Mouse (Mus musculus) Patski (cell line): ENCODE results near the gene Mocs2. TPM values are rescaled to one million over a fixed set of nuclear protein-coding genes. Genes with fewer than 3 reads are reported as not detected.

Source experiments
- ATAC-seq: fragments of 100-300 bp; one replicate; pipeline ENCODE4 v1.8.0; 2021
- CTCF ChIA-PET: fragments of 350-600 bp; sonication (Branson Sonifier 250); formaldehyde crosslinking; loops from one replicate; lab custom pipeline; 2022; ENCODE audit warnings: inconsistent platforms; lab: Charles Lee
- POLR2A ChIA-PET: fragments of 350-600 bp; sonication (Branson Sonifier 250); formaldehyde crosslinking; loops from one replicate; lab custom pipeline; 2022; ENCODE audit warnings: antibody characterized with exemption, inconsistent platforms; lab: Charles Lee
- DNase-seq: peaks from one replicate; pipeline ENCODE4 v3.0.0-alpha.2; 2011; ENCODE audit warnings: low read depth, low spot score
- H3K27me3 ChIP-seq: fragments of 371-371 bp; one replicate; pipeline ENCODE4 v1.5.1; 2021
- CTCF ChIP-seq: fragments of 100-300 bp; IDR thresholded peaks from one replicate; pipeline ENCODE4 v1.5.1; 2021
- in situ Hi-C: fragments of 300-500 bp; cut with MboI; formaldehyde crosslinking; loops from 3 replicates; pipeline ENCODE4 v1.11.1; 2018; ENCODE audit warnings: low pct_unique_long_range_greater_than_20kb, mixed read lengths
- polyA plus RNA-seq: library from polyadenylated mRNA; unstranded; gene quantifications from one replicate; pipeline ENCODE4 v1.2.3, GENCODE M21; 2021

Mocs2 gene
- polyA plus RNA-seq: 84.8 TPM

DNA sequence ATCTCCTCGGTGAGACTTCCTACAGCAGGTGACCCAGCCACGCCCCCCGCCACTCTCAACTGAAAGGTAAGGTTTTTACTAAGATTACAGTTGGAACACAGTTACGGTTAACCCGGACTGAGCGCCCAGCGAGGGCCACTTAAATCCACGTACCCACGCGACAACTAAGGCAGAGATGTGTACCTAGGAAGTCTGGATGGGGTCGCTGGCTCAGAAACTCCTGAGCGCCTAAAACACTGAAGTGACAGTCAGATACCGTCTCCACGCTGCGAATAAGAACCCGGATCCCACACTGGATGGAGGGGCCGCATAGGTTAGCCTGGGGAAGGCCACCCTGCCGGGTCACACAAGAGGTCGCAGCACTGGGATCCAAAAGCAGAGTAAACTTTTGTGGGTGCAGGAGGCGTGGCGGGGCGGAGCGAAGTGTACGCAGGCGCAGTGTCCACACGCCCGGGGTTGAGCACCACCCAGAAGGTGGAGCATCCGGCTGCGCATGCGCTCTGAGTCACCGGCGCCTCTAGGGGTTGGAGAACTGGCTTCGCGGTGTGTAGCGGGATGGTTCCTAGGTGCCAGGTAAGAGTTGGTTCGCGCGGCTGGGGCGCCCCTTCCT, at the start of gene Mocs2:
Gene Mocs2, plus strand, starts transcription at position 486 of the 610 bp plus-strand sequence.
- no peak for DNase-seq
- no peak for TF ChIP-seq CTCF
- peak; percentile 93 for ATAC-seq
- H3K27me3 ChIP-seq: no peaks in the 10 kb centered on the region
- in situ Hi-C loops: no loop called here
- CTCF ChIA-PET: no interaction called here
- POLR2A ChIA-PET: no interaction called here

- DNase-seq: peak; percentile 4
- ATAC-seq: no peak
- no peaks in the 10 kb centered on the region for H3K27me3 ChIP-seq
- CTCF ChIA-PET: interaction anchor here (0.9 to 1.5 kb wide), 6 partner anchors 35 to 1151 kb away, joined by 3 to 5 read pairs (median 3); no protein-coding TSS in a partner anchor
- TF ChIP-seq CTCF: peak; percentile 45
- in situ Hi-C loops: loop anchor here (5.0 to 25.0 kb wide), 5 partner anchors 477 to 1529 kb away; no protein-coding TSS in a partner anchor
- POLR2A ChIA-PET: no interaction called here
Observed at GRCm38 (mm10) chr13:114791511-114791910, 26.5 kb upstream of the Mocs2 start.

- peak; percentile 20 for DNase-seq
- peak; percentile 78 for TF ChIP-seq CTCF
- peak; percentile 44 for ATAC-seq
- ChIA-PET POLR2A (no interaction called here), CTCF (interaction anchor here (0.5 to 1.5 kb wide), 4 partner anchors 9 to 894 kb away, joined by 3 to 4 read pairs (median 4); no protein-coding TSS in a partner anchor)
- in situ Hi-C loops: loop anchor here (5.0 to 25.0 kb wide), 5 partner anchors 479 to 1531 kb away; no protein-coding TSS in a partner anchor
- H3K27me3 ChIP-seq: no peaks in the 10 kb centered on the region
Observed at GRCm38 (mm10) chr13:114793250-114794030, 24.6 kb upstream of the Mocs2 start.

DNA sequence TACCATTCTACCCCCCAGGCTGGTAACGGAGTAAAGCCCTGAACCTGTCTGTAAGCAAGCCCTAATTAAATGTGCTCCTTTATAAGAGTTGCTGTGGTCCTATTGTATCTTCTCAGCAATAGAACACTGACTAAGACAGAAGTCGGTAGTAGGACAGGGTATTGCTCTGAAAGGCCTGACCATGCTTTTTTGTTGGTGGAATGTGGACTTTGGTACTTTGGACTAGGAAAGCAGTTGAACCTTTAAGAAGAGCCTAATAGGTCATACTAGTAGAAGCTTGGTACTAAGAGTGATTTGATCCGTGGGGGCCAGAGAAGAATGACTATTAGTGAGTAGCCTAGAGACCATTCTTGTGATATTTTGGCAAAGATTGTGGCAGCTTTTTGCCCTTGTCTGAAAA, 16.2 kb upstream of the Mocs2 start:
- DNase-seq (no peak), ATAC-seq (no peak)
- in situ Hi-C loops: no loop called here
- ChIA-PET CTCF (interaction anchor here (1.0 kb wide), 1 partner anchor 937 kb away, joined by 3 read pairs; no protein-coding TSS in a partner anchor), POLR2A (interaction anchor here (0.7 kb wide), 1 partner anchor 381 kb away, joined by 6 read pairs; no protein-coding TSS in a partner anchor)
- no peaks in the 10 kb centered on the region for H3K27me3 ChIP-seq
- no peak for TF ChIP-seq CTCF

- in situ Hi-C loops: no loop called here
- no peak for ATAC-seq
Observed at GRCm38 (mm10) chr13:114802971-114803370, 15.1 kb upstream of the Mocs2 start.

GRCm38 (mm10) chr13:114809624-114810210, 8.3 kb upstream of the Mocs2 start:
- no peaks in the 10 kb centered on the region for H3K27me3 ChIP-seq
- no peak for TF ChIP-seq CTCF
- no peak for DNase-seq
- ChIA-PET CTCF (no interaction called here), POLR2A (interaction anchor here (0.6 kb wide), 1 partner anchor 172 kb away, joined by 3 read pairs; no protein-coding TSS in a partner anchor)
- in situ Hi-C loops: no loop called here
- no peak for ATAC-seq

More at GRCm38 (mm10) chr13:114802971-114803370, 15.1 kb upstream of the Mocs2 start:
- no peaks in the 10 kb centered on the region for H3K27me3 ChIP-seq
- CTCF ChIA-PET: interaction anchor here (0.9 to 1.3 kb wide), 2 partner anchors 10 to 12 kb away, joined by 3 to 4 read pairs; no protein-coding TSS in a partner anchor
- POLR2A ChIA-PET: interaction anchor here (0.6 kb wide), 1 partner anchor 18 kb away, joined by 4 read pairs; no protein-coding TSS in a partner anchor
- TF ChIP-seq CTCF: no peak
- no peak for DNase-seq

- in situ Hi-C loops: no loop called here
- no peak for DNase-seq
- H3K27me3 ChIP-seq: no peaks in the 10 kb centered on the region
- POLR2A ChIA-PET: no interaction called here
- TF ChIP-seq CTCF: no peak
- no peak for ATAC-seq
- CTCF ChIA-PET: no interaction called here
Observed at GRCm38 (mm10) chr13:114818513-114818912, 477 bp downstream of the Mocs2 start.

DNA sequence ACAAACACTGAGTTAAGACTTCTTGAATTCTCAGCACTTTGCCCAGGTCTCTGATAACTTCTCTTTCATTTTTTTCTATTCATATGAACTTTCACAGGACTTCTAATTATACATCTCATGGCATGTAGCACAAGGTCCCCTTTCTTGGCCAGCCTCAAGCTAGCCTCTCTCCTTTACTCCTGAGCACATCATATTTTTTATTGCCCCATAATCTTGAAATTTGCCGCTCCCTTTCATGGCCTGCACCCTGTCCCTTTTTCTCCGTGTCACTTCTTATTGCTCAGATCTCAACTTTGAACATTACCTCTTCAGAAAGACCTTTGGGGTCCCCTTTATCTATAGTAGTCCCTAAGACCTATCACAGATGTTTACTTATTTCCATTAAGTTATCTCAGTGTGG, 4.8 kb downstream of the Mocs2 start:
- ATAC-seq (no peak), DNase-seq (no peak)
- H3K27me3 ChIP-seq: no peaks in the 10 kb centered on the region
- CTCF ChIA-PET: no interaction called here
- in situ Hi-C loops: no loop called here
- POLR2A ChIA-PET: no interaction called here
- no peak for TF ChIP-seq CTCF

GRCm38 (mm10) chr13:114825377-114825855, 7.4 kb downstream of the Mocs2 start:
- no peaks in the 10 kb centered on the region for H3K27me3 ChIP-seq
- no peak for DNase-seq
- no peak for ATAC-seq
- CTCF ChIA-PET: no interaction called here
- TF ChIP-seq CTCF: no peak
- POLR2A ChIA-PET: no interaction called here
- in situ Hi-C loops: loop anchor here (25.0 kb wide), 1 partner anchor 387 kb away; no protein-coding TSS in a partner anchor

DNA sequence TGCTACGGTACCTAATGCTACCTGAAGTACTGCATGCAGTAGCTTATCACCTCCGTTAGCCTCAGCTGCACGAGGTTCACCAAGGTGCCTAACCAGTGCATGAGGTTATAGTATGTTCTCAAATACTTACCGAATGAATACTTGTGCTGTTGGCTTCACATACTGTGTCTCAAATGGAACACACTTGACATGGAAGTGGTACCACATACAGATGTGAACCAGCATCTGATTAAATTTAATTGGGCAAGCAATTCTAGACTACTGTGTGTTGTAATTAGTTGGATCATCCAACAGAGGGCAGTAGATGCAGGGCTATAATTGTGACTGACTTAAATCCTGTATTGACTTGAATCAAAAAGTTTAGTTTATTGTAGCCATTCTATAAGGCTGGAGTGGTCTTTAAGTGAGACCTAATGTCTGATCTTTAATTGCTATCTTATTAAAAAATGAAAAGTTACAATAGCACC, 13.4 kb downstream of the Mocs2 start:
- no peaks in the 10 kb centered on the region for H3K27me3 ChIP-seq
- in situ Hi-C loops: loop anchor here (5.0 to 25.0 kb wide), 2 partner anchors 126 to 381 kb away; no protein-coding TSS in a partner anchor
- TF ChIP-seq CTCF: peak; percentile 54
- no peak for ATAC-seq
- ChIA-PET CTCF (interaction anchor here (0.9 to 1.5 kb wide), 8 partner anchors 11 to 312 kb away, joined by 3 to 6 read pairs (median 3); no protein-coding TSS in a partner anchor), POLR2A (interaction anchor here (0.9 kb wide), 1 partner anchor 132 kb away, joined by 3 read pairs; no protein-coding TSS in a partner anchor)
- DNase-seq: no peak
